Mouse (Mus musculus) ES-Bruce4 (cell line): ENCODE results near the gene Myg1.

Experiments
- CTCF ChIP-seq: IDR thresholded peaks from one replicate; pipeline ENCODE4 v1.8.1; 2011; ENCODE audit warnings: low read depth, low read length
- EP300 ChIP-seq: IDR thresholded peaks from 2 replicates; pipeline ENCODE4 v1.6.1; 2011; ENCODE audit warnings: low read depth, low read length; ENCODE audit not compliant: insufficient read depth
- POLR2A ChIP-seq: IDR thresholded peaks from one replicate; pipeline ENCODE4 v1.8.1; 2011; ENCODE audit warnings: low read length; ENCODE audit not compliant: insufficient read depth

GRCm38 (mm10) chr15:102356501-102357325 lies 25.2 kb downstream of the Myg1 start:
- TF ChIP-seq CTCF (no peak), EP300 (no peak), POLR2A (no peak)
